Mouse (Mus musculus) gastrocnemius, postnatal 14 days (tissue): ENCODE data around the gene Mus81. TPM values are rescaled to one million over a fixed set of nuclear protein-coding genes. Genes with fewer than 3 reads are reported as not detected.

Experiments used
- DNase-seq: peaks from one replicate; pipeline ENCODE4 v3.0.0; 2021; ENCODE audit warnings: mixed read lengths
- intact Hi-C: fragments of 180-260 bp; cut with DNase I; formaldehyde crosslinking; loops from one replicate; pipeline ENCODE4 v1.15.1; 2025; ENCODE audit warnings: low total_unique reads
- total RNA-seq, 2 experiments: library from RNA; stranded (reverse); gene quantifications; 2 replicates each; pipeline ENCODE4 v1.2.3; 2021

Gene Mus81
- total RNA-seq, 2 experiments from 2014 or later, result 23.5 to 27.0 TPM

- intact Hi-C loops, result no loop called here
- DNase-seq, result no peak
Observed at GRCm38 (mm10) chr19:5455568-5455967, 32.6 kb downstream of the Mus81 start.

- intact Hi-C loops, result no loop called here
- no peak for DNase-seq
Observed at GRCm38 (mm10) chr19:5455037-5455436, 33.2 kb downstream of the Mus81 start.

- intact Hi-C loops, result no loop called here
- DNase-seq, result no peak
Observed at GRCm38 (mm10) chr19:5451766-5452165, 36.4 kb downstream of the Mus81 start.

- intact Hi-C loops, result no loop called here
- no peak for DNase-seq
Observed at GRCm38 (mm10) chr19:5449673-5450072, 38.5 kb downstream of the Mus81 start.

GRCm38 (mm10) chr19:5448354-5449150, 39.6 kb downstream of the Mus81 start:
- intact Hi-C loops, result no loop called here
- no peak for DNase-seq

- DNase-seq, result peak; percentile 64
- intact Hi-C loops, result no loop called here
Observed at GRCm38 (mm10) chr19:5447515-5448353, 40.5 kb downstream of the Mus81 start, which contains the start of gene Fosl1. TSS of gene Fosl1 (plus strand) at chr19:5447547.

- intact Hi-C loops, result no loop called here
- DNase-seq, result no peak
Observed at GRCm38 (mm10) chr19:5445747-5446146, 42.5 kb downstream of the Mus81 start.

GRCm38 (mm10) chr19:5444954-5445353, 43.2 kb downstream of the Mus81 start:
- DNase-seq, result no peak
- intact Hi-C loops, result no loop called here

- DNase-seq, result no peak
- intact Hi-C loops, result no loop called here
Observed at GRCm38 (mm10) chr19:5444371-5444908, 43.8 kb downstream of the Mus81 start.

- no peak for DNase-seq
- intact Hi-C loops, result no loop called here
Observed at GRCm38 (mm10) chr19:5433951-5434350, 54.3 kb downstream of the Mus81 start.

GRCm38 (mm10) chr19:5432992-5433852, 55.0 kb downstream of the Mus81 start:
- intact Hi-C loops, result no loop called here
- peak; percentile 61 for DNase-seq

Other genes with a start within 250 kb of the Mus81 start
- 1 to 10 TPM; 6.7 to 7.7 TPM for gene Pacs1, start 215.3 kb downstream of the Mus81 start, total RNA-seq
- 10 to 100 TPM; 72.1 to 72.6 TPM for gene Sf3b2, start 192.9 kb downstream of the Mus81 start, total RNA-seq
- gene Gal3st3, start 190.1 kb downstream of the Mus81 start, total RNA-seq, result under 1 TPM in 1 of 2 experiments, not detected in 1; 0.16 TPM
- gene Catsper1, start 152.7 kb downstream of the Mus81 start, total RNA-seq, result not detected
- 1 to 10 TPM; 7.1 to 7.4 TPM for gene Cst6, start 138.8 kb downstream of the Mus81 start, total RNA-seq
- gene Eif1ad, start 121.7 kb downstream of the Mus81 start, total RNA-seq, result 10 to 100 TPM; 11.4 to 13.1 TPM
- 100 to 1,000 TPM; 123 to 126 TPM for gene Banf1, start 121.2 kb downstream of the Mus81 start, total RNA-seq
- gene Sart1, start 99.7 kb downstream of the Mus81 start, total RNA-seq, result 10 to 100 TPM; 28.0 to 39.0 TPM
- gene Tsga10ip, start 85.9 kb downstream of the Mus81 start, total RNA-seq, result under 1 TPM; 0.58 to 0.70 TPM
- gene Drap1, start 63.4 kb downstream of the Mus81 start, total RNA-seq, result 100 to 1,000 TPM; 550 to 558 TPM
- 10 to 100 TPM; 45.1 to 48.4 TPM for gene AI837181, start 63.3 kb downstream of the Mus81 start, total RNA-seq
- gene Fosl1, start 40.9 kb downstream of the Mus81 start, total RNA-seq, result not detected
- gene Ccdc85b, start 30.5 kb downstream of the Mus81 start, total RNA-seq, result 1 to 10 TPM; 6.4 to 7.2 TPM
- gene Fibp, start 27.8 kb downstream of the Mus81 start, total RNA-seq, result 10 to 100 TPM; 42.0 to 44.8 TPM
- gene Ctsw, start 19.9 kb downstream of the Mus81 start, total RNA-seq, result not detected
- gene Efemp2, start 14.4 kb downstream of the Mus81 start, total RNA-seq, result 10 to 100 TPM; 14.8 to 21.3 TPM
- 100 to 1,000 TPM; 172 to 240 TPM for gene Cfl1, start 2.1 kb upstream of the Mus81 start, total RNA-seq
- gene 1700020D05Rik, start 15.4 kb upstream of the Mus81 start, total RNA-seq, result under 1 TPM; 0.41 to 0.82 TPM
- 1 to 10 TPM; 5.7 to 6.5 TPM for gene Snx32, start 22.1 kb upstream of the Mus81 start, total RNA-seq
- gene Ovol1, start 72.2 kb upstream of the Mus81 start, total RNA-seq, result not detected
- 1 to 10 TPM; 1.8 to 2.4 TPM for gene Ap5b1, start 79.6 kb upstream of the Mus81 start, total RNA-seq
- gene Rnaseh2c, start 113.5 kb upstream of the Mus81 start, total RNA-seq, result 10 to 100 TPM; 39.1 to 46.1 TPM
- gene Kat5, start 121.8 kb upstream of the Mus81 start, total RNA-seq, result 10 to 100 TPM; 22.0 to 25.9 TPM
- 10 to 100 TPM; 17.1 to 21.9 TPM for gene Rela, start 149.1 kb upstream of the Mus81 start, total RNA-seq
- 10 to 100 TPM; 19.3 to 22.4 TPM for gene Sipa1, start 175.3 kb upstream of the Mus81 start, total RNA-seq
- 10 to 100 TPM; 16.7 TPM for gene Map3k11, start 200.3 kb upstream of the Mus81 start, total RNA-seq
- 10 to 100 TPM; 15.3 to 17.6 TPM for gene Pcnx3, start 200.5 kb upstream of the Mus81 start, total RNA-seq
- gene Kcnk7, start 216.0 kb upstream of the Mus81 start, total RNA-seq, result not detected
- 100 to 1,000 TPM; 246 to 269 TPM for gene Ehbp1l1, start 237.9 kb upstream of the Mus81 start, total RNA-seq
- 10 to 100 TPM; 29.6 to 32.9 TPM for gene Fam89b, start 241.3 kb upstream of the Mus81 start, total RNA-seq